Mouse (Mus musculus): ENCODE data around the gene Prn. TPM values are rescaled to one million over a fixed set of nuclear protein-coding genes. Genes with fewer than 3 reads are reported as not detected.

Prn gene
- polyA plus RNA-seq, 1 experiment from 2014 or later: not detected

DNA sequence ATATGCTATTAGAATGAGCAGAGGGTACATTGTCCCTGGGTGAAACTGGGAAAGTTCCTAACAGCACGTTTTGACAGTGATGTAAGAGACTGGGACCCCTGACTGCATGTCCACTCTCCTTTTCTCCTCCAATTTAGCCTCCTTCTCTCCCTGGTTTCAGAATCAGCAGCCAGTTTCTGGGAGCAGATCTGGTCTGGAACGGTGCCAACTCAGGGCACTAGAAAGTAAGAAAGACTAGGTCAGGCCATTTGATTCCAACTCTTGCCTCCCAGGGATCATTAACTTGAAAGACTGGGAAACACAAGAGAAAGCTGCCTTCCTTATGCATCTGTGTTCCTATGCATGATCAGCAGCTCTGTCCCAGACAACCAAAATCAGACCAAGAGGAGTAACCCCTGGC lies 42.7 kb downstream of the Prn start:
- H3K27me3 ChIP-seq: peaks cover 46% of the 10 kb centered on the region
- no peak overlapping the region for H3K4me2 ChIP-seq (replicated peaks)
- H3K27ac ChIP-seq (replicated peaks): no peak overlapping the region
- 64% methylated on average over 2 of the region's 2 CpGs for WGBS
- H3K4me3 ChIP-seq: no peak overlapping the region
- no peaks in the 10 kb centered on the region for H3K36me3 ChIP-seq
- ATAC-seq (ENCODE audit: low FRiP score, low read depth): no peak
- no peaks in the 10 kb centered on the region for H3K9me3 ChIP-seq
- H3K9ac ChIP-seq (replicated peaks): no peak overlapping the region
- peaks cover 12% of the 10 kb centered on the region; the same call in 1 of the 2 replicates for H3K4me1 ChIP-seq

DNA sequence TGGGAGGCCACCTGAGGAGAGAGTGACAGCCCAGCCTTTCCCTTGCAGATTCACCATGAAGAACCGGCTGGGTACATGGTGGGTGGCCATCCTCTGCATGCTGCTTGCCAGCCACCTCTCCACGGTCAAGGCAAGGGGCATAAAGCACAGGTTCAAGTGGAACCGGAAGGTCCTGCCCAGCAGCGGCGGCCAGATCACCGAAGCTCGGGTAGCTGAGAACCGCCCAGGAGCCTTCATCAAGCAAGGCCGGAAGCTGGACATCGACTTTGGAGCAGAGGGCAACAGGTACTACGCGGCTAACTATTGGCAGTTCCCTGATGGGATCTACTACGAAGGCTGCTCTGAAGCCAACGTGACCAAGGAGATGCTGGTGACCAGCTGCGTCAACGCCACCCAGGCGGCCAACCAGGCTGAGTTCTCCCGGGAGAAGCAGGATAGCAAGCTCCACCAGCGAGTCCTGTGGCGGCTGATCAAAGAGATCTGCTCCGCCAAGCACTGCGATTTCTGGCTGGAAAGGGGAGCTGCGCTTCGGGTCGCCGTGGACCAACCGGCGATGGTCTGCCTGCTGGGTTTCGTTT lies 43.3 kb downstream of the Prn start:
- peaks cover 46% of the 10 kb centered on the region for H3K27me3 ChIP-seq
- 29% methylated on average over 29 of the region's 29 CpGs for WGBS

DNA sequence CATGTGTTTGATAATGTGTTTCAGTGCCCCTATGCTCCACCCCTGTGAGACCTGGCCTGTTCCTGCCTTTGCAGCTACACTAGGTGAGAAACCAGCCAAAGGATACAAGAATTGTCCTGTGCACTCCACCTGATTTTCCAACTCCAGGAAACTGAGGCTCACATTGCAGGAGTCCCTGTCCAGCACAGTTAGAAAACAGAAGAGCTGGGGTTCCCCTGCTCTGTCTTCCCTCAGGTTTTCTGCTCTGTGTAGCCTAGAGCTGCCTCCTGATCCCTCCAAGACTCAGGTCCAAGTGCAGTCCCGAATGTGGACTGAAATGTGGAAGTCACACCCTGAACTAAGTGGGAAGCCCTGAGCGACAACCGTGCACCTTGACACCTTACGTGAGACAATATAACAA lies 44.0 kb downstream of the Prn start:
- peak overlapping the region; percentile 37; the same call in 1 of the 2 replicates for H3K4me2 ChIP-seq (replicated peaks)
- no peaks in the 10 kb centered on the region for H3K36me3 ChIP-seq
- no peak overlapping the region for H3K9ac ChIP-seq (replicated peaks)
- 89% methylated on average over 4 of the region's 4 CpGs for WGBS
- H3K27ac ChIP-seq (replicated peaks): no peak overlapping the region
- 0 out of 2 replicates have a peak, but pooled peaks cover 4% of the 10 kb centered on the region for H3K4me1 ChIP-seq
- no peak overlapping the region for H3K4me3 ChIP-seq
- peaks cover 46% of the 10 kb centered on the region for H3K27me3 ChIP-seq
- no peak for ATAC-seq (ENCODE audit: low FRiP score, low read depth)
- no peaks in the 10 kb centered on the region for H3K9me3 ChIP-seq

More for the DNA sequence above, 43.3 kb downstream of the Prn start:
- Histone ChIP-seq H3K4me2 (replicated peaks) (peak overlapping the region; percentile 37), H3K27ac (replicated peaks) (no peak overlapping the region), H3K4me1 (peaks cover 10% of the 10 kb centered on the region; the same call in 1 of the 2 replicates), H3K4me3 (no peak overlapping the region), H3K36me3 (no peaks in the 10 kb centered on the region), H3K9ac (replicated peaks) (no peak overlapping the region), H3K9me3 (no peaks in the 10 kb centered on the region)
- ATAC-seq (ENCODE audit: low FRiP score, low read depth): no peak

DNA sequence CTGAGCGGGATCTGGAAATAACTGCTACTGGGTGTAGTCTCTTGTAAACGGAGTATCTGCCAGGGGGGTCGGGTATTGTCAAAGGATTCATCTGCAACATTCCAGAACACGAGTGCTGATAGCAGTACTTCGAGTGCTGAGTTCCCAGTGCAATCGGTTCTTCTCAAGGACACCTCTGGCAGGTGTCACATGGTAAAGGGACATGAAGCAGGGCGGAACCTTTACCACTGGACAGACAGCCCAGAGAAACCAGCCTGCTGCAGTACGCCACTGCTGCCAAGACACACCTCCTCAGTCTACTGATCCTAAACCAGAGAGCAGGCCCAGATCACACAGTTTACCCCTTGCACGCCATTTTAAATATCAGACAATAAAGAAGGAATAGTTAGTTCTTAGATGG lies 45.1 kb downstream of the Prn start:
- WGBS: 62% methylated on average over 9 of the region's 9 CpGs
- H3K4me3 ChIP-seq: peak overlapping the region; percentile 34
- peak; percentile 28 for ATAC-seq (ENCODE audit: low FRiP score, low read depth)
- no peaks in the 10 kb centered on the region for H3K36me3 ChIP-seq
- no peak overlapping the region for H3K27ac ChIP-seq (replicated peaks)
- H3K4me2 ChIP-seq (replicated peaks): peak overlapping the region; percentile 53
- H3K9ac ChIP-seq (replicated peaks): no peak overlapping the region
- H3K27me3 ChIP-seq: peaks cover 46% of the 10 kb centered on the region
- H3K4me1 ChIP-seq: 0 out of 2 replicates have a peak, but pooled peaks cover 4% of the 10 kb centered on the region
- H3K9me3 ChIP-seq: no peaks in the 10 kb centered on the region

DNA sequence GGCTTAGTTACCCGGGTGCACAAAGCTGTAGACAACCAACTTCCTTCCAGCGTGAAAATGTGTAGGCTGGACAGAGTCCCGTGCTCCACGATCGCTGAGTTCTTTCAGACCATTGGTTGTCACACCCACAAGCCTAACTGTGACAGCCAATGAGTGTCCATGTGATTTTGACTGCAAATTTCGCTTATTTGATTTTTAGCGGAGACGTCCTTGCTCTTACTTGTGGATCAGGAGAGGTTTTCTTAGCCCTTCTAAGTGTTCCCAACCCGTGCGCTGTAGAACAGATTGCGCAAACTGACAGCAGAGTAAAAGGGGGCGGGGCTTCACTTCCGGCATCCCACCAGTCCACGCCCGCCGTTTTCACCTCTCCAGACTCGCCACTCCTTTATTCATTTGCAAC lies 45.5 kb downstream of the Prn start:
- ATAC-seq (ENCODE audit: low FRiP score, low read depth): peak; percentile 76
- Histone ChIP-seq H3K4me1 (0 out of 2 replicates have a peak, but pooled peaks cover 4% of the 10 kb centered on the region), H3K4me2 (replicated peaks) (peak overlapping the region; percentile 53), H3K36me3 (no peaks in the 10 kb centered on the region), H3K4me3 (peak overlapping the region; percentile 34), H3K27me3 (peaks cover 42% of the 10 kb centered on the region), H3K9me3 (no peaks in the 10 kb centered on the region), H3K27ac (replicated peaks) (no peak overlapping the region), H3K9ac (replicated peaks) (no peak overlapping the region)
- WGBS: 3% methylated on average over 17 of the region's 17 CpGs

DNA sequence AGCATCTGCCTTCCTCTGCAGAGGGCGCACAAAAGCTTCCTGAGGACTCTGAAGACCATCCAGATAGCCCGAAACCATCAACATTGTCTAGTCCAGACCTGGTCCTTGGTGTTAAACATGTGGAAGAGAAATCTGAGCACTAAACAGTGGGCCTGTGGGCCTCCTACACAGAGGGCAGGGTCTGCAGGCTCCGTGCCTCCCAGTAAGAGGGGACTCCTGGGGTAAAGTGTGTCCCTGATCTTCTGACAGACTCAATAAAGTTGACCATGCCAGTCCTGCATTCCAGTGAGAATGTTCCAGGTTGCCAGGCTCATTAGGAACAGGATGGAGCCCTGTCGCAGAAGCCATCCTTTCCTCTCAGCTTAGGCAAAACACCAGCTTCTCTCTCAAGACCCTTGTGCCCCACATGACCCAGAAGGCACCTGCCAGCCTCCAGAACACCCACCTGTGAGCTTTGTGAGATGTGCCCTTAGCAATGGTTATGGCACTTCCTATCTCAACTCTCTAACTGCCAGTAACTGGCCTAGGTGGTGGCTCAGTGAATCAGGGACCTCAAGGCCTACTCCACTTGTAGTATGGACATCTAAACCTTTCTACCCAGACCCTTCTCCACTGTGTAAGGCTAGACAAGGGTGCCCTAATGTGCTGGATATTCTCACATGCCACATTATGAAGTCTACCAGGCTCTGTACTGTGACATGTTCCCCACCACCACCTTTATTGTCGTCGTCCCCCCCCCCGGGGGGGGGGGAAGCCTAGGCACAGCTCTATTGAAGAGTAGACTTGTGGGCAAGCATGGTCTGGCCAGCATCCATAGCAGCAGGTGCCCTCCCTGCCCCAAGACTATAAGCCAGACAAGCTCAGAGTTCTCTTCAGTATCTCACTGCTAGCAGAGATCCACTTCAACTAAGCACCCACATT lies 46.8 kb downstream of the Prn start:
- Histone ChIP-seq H3K4me3 (no peak overlapping the region), H3K27me3 (peaks cover 33% of the 10 kb centered on the region), H3K9ac (replicated peaks) (no peak overlapping the region), H3K36me3 (no peaks in the 10 kb centered on the region), H3K27ac (replicated peaks) (no peak overlapping the region), H3K9me3 (no peaks in the 10 kb centered on the region), H3K4me1 (0 out of 2 replicates have a peak, but pooled peaks cover 4% of the 10 kb centered on the region), H3K4me2 (replicated peaks) (no peak overlapping the region)
- 89% methylated on average over 7 of the region's 7 CpGs for WGBS
- ATAC-seq (ENCODE audit: low FRiP score, low read depth): no peak

DNA sequence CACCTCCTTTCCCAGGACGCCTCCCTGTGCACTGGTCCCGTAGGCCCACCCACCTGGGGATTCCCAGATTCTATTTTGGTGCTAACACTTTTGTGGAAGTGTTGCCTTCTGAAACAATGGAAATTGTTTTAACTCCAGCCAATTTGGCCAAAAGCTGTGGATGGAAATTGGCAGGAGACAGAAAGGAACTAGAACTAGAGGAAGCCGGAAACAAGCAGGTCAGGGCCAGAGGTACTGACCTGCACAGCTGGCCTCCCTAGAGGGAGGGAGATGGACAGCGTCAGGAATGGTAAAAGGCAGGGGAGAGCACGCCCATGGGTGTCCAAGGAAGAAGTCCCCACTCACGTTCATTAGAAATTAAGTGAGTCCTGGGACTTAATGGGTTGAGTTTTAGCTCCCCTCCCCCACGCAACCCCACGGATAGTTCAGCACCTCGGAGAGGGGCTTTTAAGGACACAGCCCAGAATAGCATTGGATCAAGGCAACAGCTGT lies 48.0 kb downstream of the Prn start:
- Histone ChIP-seq H3K36me3 (no peaks in the 10 kb centered on the region), H3K9me3 (0 out of 2 replicates have a peak, but pooled peaks cover 3% of the 10 kb centered on the region), H3K27ac (replicated peaks) (no peak overlapping the region), H3K4me3 (no peak overlapping the region), H3K9ac (replicated peaks) (no peak overlapping the region), H3K4me2 (replicated peaks) (no peak overlapping the region), H3K4me1 (0 out of 2 replicates have a peak, but pooled peaks cover 4% of the 10 kb centered on the region), H3K27me3 (peaks cover 21% of the 10 kb centered on the region)
- WGBS: 57% methylated on average over 9 of the region's 9 CpGs
- ATAC-seq (ENCODE audit: low FRiP score, low read depth): no peak

DNA sequence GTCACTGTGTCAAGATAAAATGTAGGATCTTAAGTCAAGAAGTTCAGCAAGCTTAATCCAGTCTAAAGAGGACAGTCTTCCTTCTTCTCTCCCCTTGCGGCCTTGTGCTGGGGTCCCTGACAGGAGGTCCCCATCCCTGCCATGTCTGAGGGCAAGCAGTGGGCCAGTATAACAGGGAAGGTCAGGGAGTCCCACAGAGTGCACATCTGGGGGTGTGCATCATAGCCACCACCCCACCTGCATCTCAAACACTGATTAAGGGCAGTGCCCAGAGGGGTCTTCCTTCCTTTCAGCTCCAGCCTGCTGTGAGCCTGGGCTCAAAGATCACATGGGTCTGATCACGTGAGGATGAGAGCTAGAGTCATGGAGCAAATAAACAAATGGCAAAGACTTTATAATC lies 51.9 kb downstream of the Prn start:
- Histone ChIP-seq H3K4me2 (replicated peaks) (no peak overlapping the region), H3K4me1 (no peaks in the 10 kb centered on the region), H3K4me3 (no peak overlapping the region), H3K9me3 (0 out of 2 replicates have a peak, but pooled peaks cover 3% of the 10 kb centered on the region), H3K27me3 (no peaks in the 10 kb centered on the region), H3K36me3 (no peaks in the 10 kb centered on the region), H3K27ac (replicated peaks) (no peak overlapping the region), H3K9ac (replicated peaks) (no peak overlapping the region)
- WGBS: 57% methylated on average over 2 of the region's 2 CpGs
- no peak for ATAC-seq (ENCODE audit: low FRiP score, low read depth)

DNA sequence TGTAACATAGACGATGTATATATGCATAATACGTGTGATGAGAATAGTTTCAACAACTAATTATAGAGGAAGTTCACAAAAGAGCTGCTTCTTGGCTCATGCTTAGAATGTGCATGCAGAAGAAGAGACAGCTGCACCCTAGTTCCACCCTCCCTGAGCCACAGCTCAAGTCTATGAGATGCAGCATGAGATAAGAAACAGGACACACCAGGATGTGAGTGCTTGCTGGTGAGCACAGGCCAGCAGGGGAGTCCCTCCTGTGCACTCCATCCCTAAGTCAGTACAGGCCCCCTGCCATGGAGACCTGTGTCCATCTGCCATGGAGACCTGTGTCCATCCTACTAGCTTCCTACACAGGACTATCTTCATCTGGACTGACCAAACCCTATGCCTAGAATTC lies 60.8 kb downstream of the Prn start:
- no peak overlapping the region for H3K4me2 ChIP-seq (replicated peaks)
- no peaks in the 10 kb centered on the region for H3K36me3 ChIP-seq
- 95% methylated on average over 2 of the region's 2 CpGs for WGBS
- no peaks in the 10 kb centered on the region for H3K27me3 ChIP-seq
- ATAC-seq (ENCODE audit: low FRiP score, low read depth): no peak
- H3K4me1 ChIP-seq: no peaks in the 10 kb centered on the region
- H3K9ac ChIP-seq (replicated peaks): no peak overlapping the region
- no peak overlapping the region for H3K27ac ChIP-seq (replicated peaks)
- H3K4me3 ChIP-seq: no peak overlapping the region
- no peaks in the 10 kb centered on the region for H3K9me3 ChIP-seq

DNA sequence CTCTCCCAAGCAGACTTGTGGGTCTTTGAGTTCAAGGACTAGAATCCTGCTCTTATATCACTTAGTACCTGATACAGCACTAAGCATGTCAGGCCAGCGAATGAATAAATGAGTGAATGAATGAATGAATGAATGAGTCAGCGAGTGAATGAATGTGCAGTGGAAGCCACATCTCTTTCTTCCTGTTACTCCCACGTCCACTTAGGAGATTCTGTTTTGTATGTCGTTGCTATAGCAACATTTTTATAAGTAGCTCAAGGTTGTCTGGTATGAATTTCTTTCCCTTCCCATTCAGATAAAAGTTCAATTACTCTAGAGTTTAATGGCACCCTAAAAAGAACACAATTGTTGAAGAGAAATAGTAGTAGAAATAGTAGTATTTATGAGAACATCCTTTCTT lies 61.3 kb downstream of the Prn start:
- Histone ChIP-seq H3K4me2 (replicated peaks) (no peak overlapping the region), H3K36me3 (no peaks in the 10 kb centered on the region), H3K27ac (replicated peaks) (no peak overlapping the region), H3K4me3 (no peak overlapping the region), H3K27me3 (no peaks in the 10 kb centered on the region), H3K9ac (replicated peaks) (no peak overlapping the region), H3K9me3 (no peaks in the 10 kb centered on the region), H3K4me1 (no peaks in the 10 kb centered on the region)
- WGBS: 79% methylated on average over 4 of the region's 4 CpGs
- no peak for ATAC-seq (ENCODE audit: low FRiP score, low read depth)

DNA sequence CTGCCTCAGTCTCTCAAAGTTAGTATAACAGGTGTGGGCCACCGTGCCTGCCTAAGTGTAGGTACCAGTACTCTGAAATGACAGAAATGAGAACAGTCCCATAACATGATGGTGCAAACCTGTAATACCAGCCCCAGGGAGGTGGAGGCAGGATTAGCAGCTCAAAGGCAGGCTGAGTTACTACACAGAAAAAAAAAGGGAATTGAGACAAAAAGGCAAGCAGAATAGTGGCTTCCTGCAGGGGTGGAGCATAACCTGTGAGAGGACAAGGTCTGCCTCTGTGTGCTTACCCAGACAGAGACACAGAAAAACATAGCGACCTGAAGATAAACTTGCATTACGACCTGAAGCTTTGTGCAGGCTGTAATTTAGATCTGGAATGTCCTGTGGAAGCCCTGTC lies 66.9 kb downstream of the Prn start:
- Histone ChIP-seq H3K4me3 (no peak overlapping the region), H3K9me3 (no peaks in the 10 kb centered on the region), H3K4me1 (no peaks in the 10 kb centered on the region), H3K36me3 (no peaks in the 10 kb centered on the region), H3K27ac (replicated peaks) (no peak overlapping the region), H3K27me3 (no peaks in the 10 kb centered on the region), H3K4me2 (replicated peaks) (no peak overlapping the region), H3K9ac (replicated peaks) (no peak overlapping the region)
- WGBS: 66% methylated on average over 3 of the region's 3 CpGs
- no peak for ATAC-seq (ENCODE audit: low FRiP score, low read depth)

DNA sequence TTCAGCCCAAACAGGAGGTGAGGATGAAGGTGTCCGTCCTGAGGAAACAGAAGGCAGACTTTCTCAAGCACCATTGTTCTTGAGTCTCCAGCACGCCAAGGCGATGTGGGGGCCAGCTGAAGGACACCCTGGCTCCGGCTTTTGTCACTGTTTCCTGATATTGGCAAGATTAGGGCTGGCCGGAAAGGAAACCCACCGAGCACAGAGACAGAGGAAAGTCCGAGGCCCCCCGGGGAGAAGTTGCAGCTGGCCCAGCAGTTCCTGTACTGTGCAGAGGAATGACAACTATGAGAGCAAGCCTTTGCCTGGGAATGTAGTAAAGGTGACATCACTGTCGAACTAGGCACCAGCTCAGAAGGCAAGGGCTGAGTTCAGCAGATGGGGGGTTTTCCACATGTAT lies 71.1 kb downstream of the Prn start:
- H3K4me3 ChIP-seq: no peak overlapping the region
- no peak for ATAC-seq (ENCODE audit: low FRiP score, low read depth)

More for the DNA sequence above, 71.1 kb downstream of the Prn start:
- Histone ChIP-seq H3K27me3 (no peaks in the 10 kb centered on the region), H3K27ac (replicated peaks) (no peak overlapping the region), H3K9ac (replicated peaks) (no peak overlapping the region), H3K4me1 (no peaks in the 10 kb centered on the region), H3K36me3 (no peaks in the 10 kb centered on the region), H3K9me3 (no peaks in the 10 kb centered on the region), H3K4me2 (replicated peaks) (no peak overlapping the region)
- WGBS: 41% methylated on average over 9 of the region's 9 CpGs
